Mouse (Mus musculus) lung, postnatal 25 days (tissue): Measurements from ENCODE around the gene Shisa7.
"Not testable (repeated sequence)": the region's sequence is repeated elsewhere in the genome, so short reads cannot be mapped to it uniquely, and the experiment has no call there.

Experiments
- DNase-seq: peaks from one replicate; pipeline ENCODE4 v3.0.0; 2022; ENCODE audit warnings: low spot score

Shisa7 gene

GRCm38 (mm10) chr7:4844245-4844916, at the start of gene Shisa7:
Gene Shisa7 (minus strand): TSS chr7:4844696.
- DNase-seq, result no peak

DNA sequence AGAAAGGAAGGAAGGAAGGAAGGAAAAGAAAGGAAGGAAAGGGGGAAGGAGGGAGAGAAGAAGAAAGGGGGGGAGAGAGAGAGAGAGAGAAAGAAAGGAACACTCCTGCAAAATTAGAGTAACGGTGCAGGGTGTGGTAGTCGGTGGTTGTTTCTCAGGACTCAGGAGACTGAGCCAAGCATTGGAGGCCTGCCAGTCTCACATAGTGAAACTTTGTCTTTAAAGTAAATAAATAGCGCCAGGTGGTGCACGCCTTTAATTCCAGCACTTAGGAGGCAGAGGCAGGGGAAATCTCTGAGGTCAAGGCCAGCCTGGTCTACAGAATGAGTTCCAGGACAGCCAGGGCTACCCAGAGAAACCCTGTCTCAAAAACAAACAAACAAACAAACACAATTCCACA, 42.2 kb upstream of the Shisa7 start:
- DNase-seq, result no peak

DNA sequence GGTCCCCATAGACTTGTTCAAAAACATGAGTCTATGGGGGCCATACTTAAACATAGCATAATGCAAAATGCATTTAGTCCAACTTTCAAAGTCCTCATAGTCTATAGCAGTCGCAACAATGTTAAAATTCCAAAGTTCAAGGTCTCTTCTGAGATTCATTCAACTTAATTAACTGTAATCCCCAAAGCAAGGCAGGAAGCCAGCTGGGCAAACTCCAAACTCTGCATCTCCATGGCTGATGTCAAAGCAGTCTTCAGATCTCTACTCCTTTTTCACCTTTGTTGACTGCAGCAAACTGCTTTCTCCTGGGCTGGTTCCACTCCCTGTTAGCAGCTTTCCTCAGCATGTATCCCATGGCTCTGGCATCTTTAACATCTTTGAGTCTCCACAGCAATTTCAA, 34.5 kb upstream of the Shisa7 start:
- not testable (repeated sequence) for DNase-seq

DNA sequence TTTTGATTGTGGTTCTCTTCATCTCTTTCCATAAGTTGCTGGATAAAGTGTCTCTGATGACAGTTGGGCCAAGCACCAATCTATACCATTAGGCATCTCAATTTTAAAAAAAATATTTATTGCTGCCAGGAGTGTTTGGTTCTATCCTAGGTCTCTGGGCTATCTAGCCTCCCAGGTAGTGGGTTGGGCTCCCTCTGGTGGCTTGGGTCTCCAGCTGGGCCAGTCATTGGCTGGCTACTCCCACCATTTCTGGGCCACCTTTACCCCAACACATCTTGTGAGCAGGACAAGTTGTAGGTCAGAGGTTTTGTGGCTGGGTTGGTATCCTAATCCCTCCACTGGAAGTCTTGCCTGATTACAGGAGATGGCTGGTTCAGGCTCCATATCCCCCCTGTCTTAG, 33.7 kb upstream of the Shisa7 start:
- DNase-seq, result no peak

- DNase-seq, result no peak
These were observed 32.7 kb upstream of the Shisa7 start for GRCm38 (mm10) chr7:4877226-4877625.

DNA sequence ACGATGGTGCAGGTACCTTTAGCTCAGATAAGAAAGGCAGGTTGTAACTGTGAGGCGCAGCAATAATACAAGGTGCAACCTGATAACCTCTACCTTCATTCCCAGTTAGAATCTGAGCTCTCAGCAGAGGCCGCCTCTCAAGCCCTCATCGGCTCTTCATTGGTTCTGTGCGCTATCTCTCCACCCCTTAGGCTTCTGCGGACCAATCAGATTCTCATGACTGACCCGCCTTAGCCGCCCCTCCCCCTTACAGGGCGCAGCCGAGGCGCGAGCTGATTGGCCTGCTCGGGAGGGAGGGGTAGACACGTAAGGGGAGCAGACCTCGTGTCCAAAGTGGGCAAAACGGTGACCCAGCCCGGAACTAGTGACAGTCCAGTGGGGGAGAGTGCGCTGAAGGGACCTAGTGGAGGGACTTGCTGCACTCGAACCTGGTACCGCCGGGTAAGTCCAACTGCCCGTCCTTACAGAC, 32.3 kb upstream of the Shisa7 start, which contains the start of gene Isoc2a:
TSS of gene Isoc2a (plus strand) at position 401 of the 469 bp plus-strand sequence.
- DNase-seq, result peak; percentile 95

DNA sequence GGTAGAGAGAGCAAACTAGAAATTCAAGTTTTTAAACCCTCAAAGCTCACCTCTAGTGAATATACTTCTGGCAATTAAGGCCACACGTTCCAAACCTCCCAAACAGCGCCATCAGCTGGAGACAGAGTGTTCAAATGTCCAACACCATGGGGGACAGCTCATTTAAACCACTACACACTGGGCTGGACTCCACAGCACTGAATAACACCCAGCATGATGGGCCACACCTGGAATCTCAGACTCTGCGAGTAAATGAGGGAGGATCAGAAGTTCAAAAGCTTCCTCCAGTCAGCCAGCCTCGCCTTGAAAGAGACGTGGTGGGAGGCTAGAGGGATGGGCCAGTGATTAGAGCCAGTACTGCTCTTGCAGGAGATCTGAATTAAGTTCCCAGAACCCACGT, 25.6 kb upstream of the Shisa7 start, which contains the start of gene Isoc2b:
TSS of gene Isoc2b (minus strand) at position 126 of the 400 bp plus-strand sequence.
- no peak for DNase-seq

GRCm38 (mm10) chr7:4866631-4867180, 22.2 kb upstream of the Shisa7 start:
- DNase-seq, result no peak

DNA sequence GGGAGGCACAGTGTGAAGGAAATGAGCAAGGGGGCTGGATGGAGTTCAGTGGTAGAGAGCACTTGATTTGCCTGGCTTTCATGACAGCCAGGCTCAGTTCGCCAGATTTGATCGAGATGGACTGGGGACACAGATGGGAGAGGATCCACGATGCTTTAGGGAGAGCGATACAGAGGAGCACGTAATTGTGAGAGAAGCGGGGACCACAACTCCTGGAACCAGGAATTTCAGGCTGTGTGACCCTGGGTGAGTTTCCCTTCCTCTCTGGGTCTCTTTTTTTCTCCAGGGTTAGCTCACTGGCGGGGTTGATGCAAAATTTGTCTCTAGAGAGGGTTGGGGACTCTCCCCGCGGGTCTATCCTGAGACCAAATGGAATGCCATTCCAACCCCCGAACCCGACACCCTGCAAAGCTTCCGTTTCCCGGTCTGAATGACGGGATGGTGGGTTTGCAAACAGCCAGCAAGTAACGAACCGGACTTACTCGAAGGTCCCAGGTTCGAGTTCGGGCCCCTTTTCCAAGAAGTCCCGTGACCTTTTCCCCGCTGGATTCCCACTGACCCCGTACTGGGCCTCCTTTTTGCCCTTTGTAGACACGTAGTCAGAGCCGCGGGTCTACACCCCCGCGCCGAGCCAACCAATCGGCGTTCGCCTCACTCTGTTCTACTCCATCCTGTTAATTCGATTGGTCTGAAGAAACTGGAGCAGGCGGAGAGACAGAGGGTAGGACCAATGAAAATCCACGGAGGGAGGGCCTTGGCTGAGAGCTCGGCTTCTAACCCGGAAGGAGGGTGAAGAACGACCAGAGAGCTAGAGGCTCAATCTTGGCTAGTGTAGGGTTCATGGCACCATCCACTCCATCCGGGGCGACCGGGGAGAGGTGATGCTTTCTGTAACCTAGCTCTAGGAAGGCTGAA, 21.3 kb upstream of the Shisa7 start:
- DNase-seq, result peak; percentile 99

GRCm38 (mm10) chr7:4865090-4865489, 20.6 kb upstream of the Shisa7 start:
- DNase-seq, result peak; percentile 54

GRCm38 (mm10) chr7:4864130-4864845, 19.8 kb upstream of the Shisa7 start:
- no peak for DNase-seq

GRCm38 (mm10) chr7:4863541-4864080, 19.1 kb upstream of the Shisa7 start:
- no peak for DNase-seq

- peak; percentile 84 for DNase-seq
These were observed 18.5 kb upstream of the Shisa7 start for GRCm38 (mm10) chr7:4863041-4863440.

DNA sequence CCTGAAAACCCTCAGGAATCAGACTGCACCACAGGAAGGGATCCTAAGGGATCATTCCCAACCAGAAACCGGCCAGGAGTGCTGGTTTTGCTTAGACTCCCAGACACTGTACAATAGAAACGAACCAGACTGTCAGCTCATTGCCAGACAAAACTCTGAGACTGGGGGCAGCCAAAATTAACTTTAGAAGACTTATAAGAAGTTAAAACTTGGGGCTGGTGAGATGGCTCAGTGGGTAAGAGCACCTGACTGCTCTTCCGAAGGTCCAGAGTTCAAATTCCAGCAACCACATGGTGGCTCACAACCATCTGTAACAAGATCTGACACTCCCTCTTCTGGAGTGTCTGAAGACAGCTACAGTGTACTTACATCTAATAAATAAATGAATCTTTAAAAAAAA, 16.4 kb upstream of the Shisa7 start:
- DNase-seq, result not testable (repeated sequence)

DNA sequence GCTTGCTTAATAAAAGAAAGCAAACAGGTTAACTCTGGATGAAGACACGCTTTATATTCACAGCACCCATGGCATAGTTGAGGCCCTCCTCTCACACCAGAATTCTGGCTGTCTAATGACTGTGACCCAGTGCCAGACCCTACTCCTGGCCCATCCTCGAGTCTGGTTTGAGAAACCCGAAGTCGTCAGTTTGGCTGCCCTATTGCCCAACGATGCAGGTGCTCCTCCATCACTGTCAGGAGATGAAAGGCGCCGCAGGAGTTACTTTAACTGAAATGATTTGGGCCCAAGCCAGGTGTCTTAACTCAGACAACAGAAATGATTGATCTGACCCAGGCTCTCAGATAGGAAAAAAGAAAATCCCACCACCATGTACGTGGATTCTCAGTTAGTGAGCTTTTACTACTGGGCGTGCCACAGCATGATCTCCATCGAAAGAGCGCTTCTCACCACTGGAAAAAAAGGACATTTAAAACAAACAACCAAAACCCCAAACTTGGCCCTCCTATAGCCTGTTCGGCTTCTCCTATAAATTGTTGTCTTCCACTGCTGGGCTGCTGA, 15.0 kb upstream of the Shisa7 start:
- no peak for DNase-seq

GRCm38 (mm10) chr7:4857321-4857720, 12.8 kb upstream of the Shisa7 start:
- no peak for DNase-seq

DNA sequence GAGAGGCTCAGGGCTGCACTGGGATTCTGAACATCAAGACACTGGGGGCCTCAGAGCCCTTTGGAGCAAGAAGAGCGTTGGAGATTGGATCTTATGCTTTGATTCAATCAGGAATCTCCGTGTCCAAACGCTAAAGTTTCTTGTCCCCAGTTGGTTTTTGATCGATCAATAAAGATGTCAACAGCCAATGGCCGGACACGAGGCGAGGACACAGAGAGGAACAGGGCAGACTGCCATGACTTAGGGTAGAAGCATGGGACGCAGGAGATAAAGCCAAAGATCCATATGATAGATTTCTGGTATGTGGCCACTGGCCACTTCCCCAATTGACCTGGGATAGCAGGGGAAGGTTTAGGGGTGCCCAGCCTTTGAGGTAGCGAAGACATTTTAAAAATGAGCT, 12.0 kb upstream of the Shisa7 start:
- no peak for DNase-seq

GRCm38 (mm10) chr7:4853613-4854012, 9.1 kb upstream of the Shisa7 start:
- DNase-seq, result no peak

DNA sequence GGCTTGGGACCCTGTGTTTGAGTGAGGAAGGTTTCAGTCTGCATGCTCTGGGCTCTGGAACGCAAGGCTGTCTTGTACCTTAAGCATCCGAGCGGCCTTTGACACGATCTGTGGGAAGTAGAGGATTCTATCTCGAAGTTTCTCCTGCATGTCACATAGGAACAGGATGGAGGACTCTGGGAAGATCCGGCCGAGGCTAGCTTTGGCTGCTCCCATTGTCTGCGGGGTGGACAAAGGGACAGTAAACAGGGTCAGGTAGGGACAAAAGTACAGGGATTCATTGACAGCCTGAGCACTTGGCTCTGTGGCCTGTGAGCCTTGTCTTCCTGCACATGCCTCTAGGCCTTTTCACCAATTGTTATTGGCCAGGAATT, 6.8 kb upstream of the Shisa7 start:
- no peak for DNase-seq

GRCm38 (mm10) chr7:4850621-4851314, 6.3 kb upstream of the Shisa7 start:
- DNase-seq, result no peak

DNA sequence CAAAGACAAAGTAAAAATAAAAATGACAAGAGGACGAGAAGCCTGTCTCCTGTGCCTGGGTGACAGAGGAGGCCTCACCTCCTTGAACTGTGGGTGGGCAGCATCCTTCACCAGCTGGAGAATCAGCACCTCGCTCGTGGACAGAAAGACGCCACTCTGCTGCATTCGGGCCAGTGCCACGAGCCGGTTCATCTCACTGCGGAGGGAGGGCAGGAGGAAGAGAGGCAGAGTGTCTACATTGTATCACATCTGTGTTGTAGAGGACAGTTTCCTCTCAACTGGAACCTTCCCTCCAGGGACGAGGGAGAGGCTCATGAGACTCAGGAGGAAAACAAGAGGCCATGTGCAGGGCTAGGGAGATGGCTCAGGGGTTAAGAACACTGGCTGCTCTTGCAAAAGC, 4.9 kb upstream of the Shisa7 start:
- DNase-seq, result no peak
